Mouse (Mus musculus) MEL (cell line): ENCODE measurements at regions not wholly inside any gene's neighbourhood (a gene's known extent, or its start where the extent isn't known, plus 50 kb on each side); places are given as distances from the start of the nearest gene placed in this dataset.

Experiments
- DNase-seq: peaks from one replicate; pipeline ENCODE4 v3.0.0; 2011; ENCODE audit warnings: low read depth, low spot score
- H3K27ac ChIP-seq: 2 replicates; pipeline ENCODE4 v1.5.1; 2012; ENCODE audit warnings: low read depth, mild to moderate bottlenecking, control low read depth, low read length, moderate library complexity; ENCODE audit not compliant: control insufficient read depth
- H3K27me3 ChIP-seq, 2 experiments: fragments of 150-350 bp in 1 of 2; sonication (generic) in 1 of 2; 2 replicates each; pipeline ENCODE4 v1.6.1; 2012; ENCODE audit warnings: low read length in 2 of 2, mild to moderate bottlenecking in 2 of 2, improper control_type of control experiment in 1 of 2, moderate library complexity in 1 of 2; ENCODE audit not compliant: insufficient read depth in 2 of 2, control insufficient read depth in 1 of 2
- H3K36me3 ChIP-seq, 2 experiments: 2 replicates each; pipeline ENCODE4 v1.6.1; 2012 to 2014; ENCODE audit warnings: low read length in 2 of 2, improper control_type of control experiment in 1 of 2, inconsistent platforms in 1 of 2, mild to moderate bottlenecking in 1 of 2; ENCODE audit not compliant: insufficient read depth in 2 of 2, control insufficient read depth in 1 of 2
- H3K4me1 ChIP-seq, 2 experiments: fragments of 150-350 bp in 1 of 2; sonication (generic) in 1 of 2; 2 replicates each; pipeline ENCODE4 v1.6.1; 2012; ENCODE audit warnings: low read length in 2 of 2, improper control_type of control experiment in 1 of 2, mild to moderate bottlenecking in 1 of 2; ENCODE audit not compliant: insufficient read depth in 2 of 2, control insufficient read depth in 1 of 2
- H3K4me3 ChIP-seq, 2 experiments: fragments of 150-350 bp in 1 of 2; sonication (generic) in 1 of 2; 2 replicates each; pipeline ENCODE4 v1.5.1; 2012; ENCODE audit warnings: low read depth in 2 of 2, low read length in 2 of 2, mild to moderate bottlenecking in 2 of 2, moderate library complexity in 2 of 2, control low read depth in 1 of 2, improper control_type of control experiment in 1 of 2; ENCODE audit not compliant: control insufficient read depth in 1 of 2, insufficient read depth in 1 of 2
- H3K79me2 ChIP-seq: 2 replicates; pipeline ENCODE4 v1.6.1; 2012; ENCODE audit warnings: mild to moderate bottlenecking, low read length, moderate library complexity; ENCODE audit not compliant: control insufficient read depth, poor library complexity, insufficient read depth
- H3K9ac ChIP-seq: 2 replicates; pipeline ENCODE4 v1.6.1; 2012; ENCODE audit warnings: low read depth, mild to moderate bottlenecking, control low read depth, low read length, moderate library complexity; ENCODE audit not compliant: control insufficient read depth, poor library complexity, severe bottlenecking
- H3K9me3 ChIP-seq: fragments of 150-350 bp; sonication (generic); replicated peaks from 2 replicates; pipeline ENCODE4 v1.6.1; 2012; ENCODE audit warnings: mild to moderate bottlenecking, low read length, improper control_type of control experiment, moderate library complexity; ENCODE audit not compliant: insufficient read depth
- BHLHE40 ChIP-seq: IDR thresholded peaks from 2 replicates; pipeline ENCODE4 v1.6.1; 2012; ENCODE audit warnings: low read depth, mild to moderate bottlenecking, inconsistent platforms, low read length, improper control_type of control experiment, borderline replicate concordance
- CHD1 ChIP-seq: IDR thresholded peaks from 2 replicates; pipeline ENCODE4 v1.6.1; 2012; ENCODE audit warnings: low read depth, mild to moderate bottlenecking, inconsistent platforms, low read length, improper control_type of control experiment
- CHD2 ChIP-seq: IDR thresholded peaks from 2 replicates; pipeline ENCODE4 v1.6.1; 2011; ENCODE audit warnings: low read length, improper control_type of control experiment
- E2F4 ChIP-seq: IDR thresholded peaks from 2 replicates; pipeline ENCODE4 v1.6.1; 2011; ENCODE audit warnings: low read depth, low read length, improper control_type of control experiment, borderline replicate concordance
- ELF1 ChIP-seq: IDR thresholded peaks from 2 replicates; pipeline ENCODE4 v1.6.1; 2014; ENCODE audit warnings: low read depth, mild to moderate bottlenecking, inconsistent platforms, low read length, improper control_type of control experiment, moderate library complexity
- EP300 ChIP-seq, 2 experiments: IDR thresholded peaks; 2 replicates each; pipeline ENCODE4 v1.6.1; 2011; ENCODE audit warnings: improper control_type of control experiment in 2 of 2, low read length in 2 of 2, low read depth in 1 of 2, mild to moderate bottlenecking in 1 of 2
- GABPA ChIP-seq: IDR thresholded peaks from 2 replicates; pipeline ENCODE4 v1.6.1; 2012; ENCODE audit warnings: low read depth, mild to moderate bottlenecking, inconsistent platforms, low read length, improper control_type of control experiment, moderate library complexity
- GATA1 ChIP-seq: IDR thresholded peaks from 2 replicates; pipeline ENCODE4 v1.6.1; 2011; ENCODE audit warnings: low read depth, low read length, improper control_type of control experiment
- HCFC1 ChIP-seq: IDR thresholded peaks from 2 replicates; pipeline ENCODE4 v1.6.1; 2012; ENCODE audit warnings: low read depth, mild to moderate bottlenecking, inconsistent platforms, low read length, improper control_type of control experiment, moderate library complexity
- JUND ChIP-seq: IDR thresholded peaks from 2 replicates; pipeline ENCODE4 v1.6.1; 2011; ENCODE audit warnings: low read depth, mild to moderate bottlenecking, improper control_type of control experiment, low read length
- KAT2A ChIP-seq: conservative IDR thresholded peaks from 2 replicates; pipeline ENCODE4 v1.6.1; 2012; ENCODE audit warnings: low read depth, low read length, improper control_type of control experiment, inconsistent platforms
- MAFK ChIP-seq: IDR thresholded peaks from 2 replicates; pipeline ENCODE4 v1.6.1; 2011; ENCODE audit warnings: low read depth, mild to moderate bottlenecking, low read length, improper control_type of control experiment, borderline replicate concordance
- MAZ ChIP-seq: IDR thresholded peaks from 2 replicates; pipeline ENCODE4 v1.6.1; 2012; ENCODE audit warnings: low read depth, mild to moderate bottlenecking, inconsistent platforms, low read length, improper control_type of control experiment
- MYC ChIP-seq: IDR thresholded peaks from 2 replicates; pipeline ENCODE4 v1.6.1; 2011; ENCODE audit warnings: low read depth, mild to moderate bottlenecking, low read length, improper control_type of control experiment, moderate library complexity
- NRF1 ChIP-seq: IDR thresholded peaks from 2 replicates; pipeline ENCODE4 v1.6.1; 2014; ENCODE audit warnings: low read depth, mild to moderate bottlenecking, inconsistent platforms, low read length, improper control_type of control experiment, moderate library complexity; ENCODE audit not compliant: poor library complexity, insufficient read depth, severe bottlenecking
- POLR2A ChIP-seq, 2 experiments: IDR thresholded peaks; 2 replicates each; pipeline ENCODE4 v1.6.1; 2011 to 2012; ENCODE audit warnings: low read length in 2 of 2, mild to moderate bottlenecking in 2 of 2, control low read depth in 1 of 2, improper control_type of control experiment in 1 of 2, low read depth in 1 of 2, moderate library complexity in 1 of 2; ENCODE audit not compliant: control insufficient read depth in 1 of 2, insufficient read depth in 1 of 2, poor library complexity in 1 of 2
- SMC3 ChIP-seq: IDR thresholded peaks from 2 replicates; pipeline ENCODE4 v1.6.1; 2011; ENCODE audit warnings: low read depth, low read length, improper control_type of control experiment
- TBP ChIP-seq: IDR thresholded peaks from 2 replicates; pipeline ENCODE4 v1.8.0; 2011; ENCODE audit warnings: low read depth, low read length, improper control_type of control experiment
- USF2 ChIP-seq, 2 experiments: IDR thresholded peaks; 2 replicates each; pipeline ENCODE4 v1.6.1; 2011 to 2012; ENCODE audit warnings: improper control_type of control experiment in 2 of 2, low read length in 2 of 2, borderline replicate concordance in 1 of 2, inconsistent platforms in 1 of 2, low read depth in 1 of 2, mild to moderate bottlenecking in 1 of 2; ENCODE audit not compliant: insufficient read depth in 1 of 2
- ZNF384 ChIP-seq: IDR thresholded peaks from 2 replicates; pipeline ENCODE4 v1.6.1; 2012; ENCODE audit warnings: low read depth, mild to moderate bottlenecking, inconsistent platforms, low read length, improper control_type of control experiment

DNA sequence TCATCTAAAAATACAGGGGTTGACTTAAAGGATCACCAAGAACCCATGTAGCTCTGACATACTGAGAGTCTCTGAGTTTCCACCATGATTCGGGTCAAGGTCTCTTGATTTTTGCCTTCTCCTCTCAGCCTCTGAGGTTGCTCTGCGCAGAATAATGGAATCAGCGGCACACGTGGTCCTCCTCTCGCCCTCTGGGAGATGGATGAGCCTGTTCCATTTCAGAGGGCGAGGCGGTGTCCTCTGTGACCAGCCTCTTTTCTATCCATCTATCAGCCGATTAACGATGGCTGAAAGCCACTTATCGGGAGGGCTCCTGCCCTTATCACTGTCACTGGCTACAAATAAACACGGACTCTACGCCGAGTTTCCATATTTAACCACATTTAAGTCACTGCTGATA lies 124.6 kb upstream of the Pax6 start:
- Histone ChIP-seq H3K4me3 (no peak overlapping the region), H3K4me1 (no peaks in the 10 kb centered on the region), H3K27ac (no peak overlapping the region), H3K36me3 (no peaks in the 10 kb centered on the region), H3K9ac (no peak overlapping the region), H3K9me3 (no peaks in the 10 kb centered on the region), H3K27me3 (no peaks in the 10 kb centered on the region), H3K79me2 (no peaks in the 10 kb centered on the region)
- no peak for TF ChIP-seq CHD2
- TF ChIP-seq GATA1, result no peak
- no peak for TF ChIP-seq HCFC1
- TF ChIP-seq CHD1, result no peak
- TF ChIP-seq ELF1, result no peak
- TF ChIP-seq MAZ, result no peak
- TF ChIP-seq SMC3, result no peak
- TF ChIP-seq E2F4, result no peak
- TF ChIP-seq USF2 (IDR thresholded peaks at IDR 0.05; ENCODE audit: borderline replicate concordance in 1 of 2, insufficient read depth in 1 of 2, low read depth in 1 of 2, low read length in 2 of 2), result no peak
- TF ChIP-seq BHLHE40, result no peak
- no peak for TF ChIP-seq JUND
- DNase-seq, result no peak

DNA sequence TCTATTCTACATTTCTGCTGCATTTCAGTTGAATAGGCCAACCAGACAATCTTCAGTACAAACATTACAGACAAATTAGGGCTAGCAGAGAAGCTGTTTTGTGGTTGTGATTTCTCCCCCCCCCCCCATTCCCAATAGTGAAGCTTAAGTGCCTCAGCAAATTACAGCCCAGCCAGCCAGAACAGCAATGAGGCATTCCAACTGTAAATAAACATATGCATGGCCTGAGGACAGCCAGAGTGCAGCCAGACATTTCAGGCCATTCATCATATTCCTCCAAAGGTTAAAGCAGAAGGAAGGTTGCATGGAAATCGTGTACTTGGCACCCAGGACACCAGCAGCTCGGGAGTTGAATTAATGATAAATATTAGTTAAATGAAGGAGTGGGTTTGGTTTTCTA lies 116.6 kb upstream of the Pax6 start:
- H3K27me3 ChIP-seq, result no peaks in the 10 kb centered on the region
- no peak overlapping the region for H3K4me3 ChIP-seq
- H3K79me2 ChIP-seq, result no peaks in the 10 kb centered on the region
- TF ChIP-seq ZNF384, result no peak
- no peak for TF ChIP-seq MYC
- no peak for TF ChIP-seq HCFC1
- no peak for TF ChIP-seq SMC3
- no peak for TF ChIP-seq POLR2A (IDR thresholded peaks at IDR 0.05; ENCODE audit: control insufficient read depth in 1 of 2, insufficient read depth in 1 of 2, low read depth in 1 of 2, low read length in 2 of 2, poor library complexity in 1 of 2)
- no peak overlapping the region for H3K27ac ChIP-seq
- H3K36me3 ChIP-seq, result no peaks in the 10 kb centered on the region
- no peaks in the 10 kb centered on the region for H3K4me1 ChIP-seq
- no peak overlapping the region for H3K9ac ChIP-seq
- DNase-seq, result no peak
- H3K9me3 ChIP-seq, result no peaks in the 10 kb centered on the region

DNA sequence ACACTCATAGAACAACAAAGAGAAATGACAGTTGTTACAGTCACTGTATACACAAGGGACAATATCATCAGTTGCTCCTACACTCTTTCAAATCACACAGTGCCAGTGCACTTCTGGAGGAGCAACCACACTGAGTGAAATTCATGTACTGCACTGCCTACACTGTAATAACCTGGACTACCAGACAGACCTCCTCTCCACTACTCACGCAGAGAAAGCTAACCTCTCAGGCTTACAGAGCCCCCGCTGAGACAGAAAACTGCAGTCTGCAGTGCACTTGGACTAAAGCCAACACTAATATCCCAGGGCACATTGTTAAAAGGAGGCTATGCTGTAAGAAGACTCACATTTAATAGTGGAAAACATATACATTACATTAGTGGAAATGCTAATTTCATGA lies 81.9 kb upstream of the Pax6 start:
- Histone ChIP-seq H3K9me3 (no peaks in the 10 kb centered on the region), H3K79me2 (no peaks in the 10 kb centered on the region), H3K27me3 (no peaks in the 10 kb centered on the region; a peak in 3 of 4 replicates), H3K4me3 (no peak overlapping the region), H3K27ac (no peak overlapping the region), H3K9ac (no peak overlapping the region), H3K36me3 (no peaks in the 10 kb centered on the region), H3K4me1 (no peaks in the 10 kb centered on the region)
- no peak for DNase-seq
- TF ChIP-seq MAFK (no peak), EP300 (IDR thresholded peaks at IDR 0.05; ENCODE audit: low read depth in 1 of 2, low read length in 2 of 2) (no peak), KAT2A (no peak), GABPA (no peak), NRF1 (no peak), CHD1 (no peak), TBP (no peak)
